Comparison of ENCODE assay signal across 21 mouse cellular contexts in genomic region chr3:150109561-150109960, GRCm38 (mm10).
DNase-seq lines count a peak whose midpoint lies in the region; ATAC-seq and TF ChIP-seq lines count a peak whose summit lies in the region.
"Had no signal": no experiment of that assay in that cellular context is flagged by ENCODE, and none has a peak within 500 bp of the region (broad histone marks: within the 10 kb centered on the region; RNA-seq: fewer than 3 reads in every experiment).

No protein-coding gene starts in this region.

- H3K36me3 ChIP-seq in hindbrain, postnatal 0 days (ENCODE audit: insufficient read depth, low read length) = no peaks in the 10 kb centered on the region
- no peaks in the 10 kb centered on the region for H3K36me3 ChIP-seq in hindbrain, embryonic 14.5 days (replicated peaks; ENCODE audit: control insufficient read depth, insufficient read depth)
- H3K36me3 ChIP-seq in midbrain, postnatal 0 days (ENCODE audit: insufficient read depth, low read length) = no peaks in the 10 kb centered on the region
- no peaks in the 10 kb centered on the region for H3K36me3 ChIP-seq in midbrain, embryonic 15.5 days (replicated peaks)
- H3K36me3 ChIP-seq: forebrain, embryonic 15.5 days; G1E; heart, embryonic 12.5 days; hindbrain, embryonic 10.5 days; hindbrain, embryonic 15.5 days had no signal

- H3K4me3 ChIP-seq in cerebellum, adult 2 months (replicated peaks; ENCODE audit: insufficient read depth, low read depth, low read length) = no peak overlapping the region
- no peak overlapping the region for H3K4me3 ChIP-seq in hindbrain, postnatal 0 days (ENCODE audit: low read length)
- H3K4me3 ChIP-seq in hindbrain, embryonic 14.5 days (replicated peaks; ENCODE audit: low read length) = no peak overlapping the region
- H3K4me3 ChIP-seq in midbrain, postnatal 0 days (ENCODE audit: low read depth, low read length) = no peak overlapping the region
- no peak overlapping the region for H3K4me3 ChIP-seq in midbrain, embryonic 15.5 days
- H3K4me3 ChIP-seq: forebrain, embryonic 15.5 days; heart, adult 2 months; heart, embryonic 12.5 days; hindbrain, embryonic 10.5 days; hindbrain, embryonic 15.5 days had no signal

- H3K4me1 ChIP-seq in cerebellum, adult 2 months (ENCODE audit: control insufficient read depth, insufficient read depth, low read length) = no peaks in the 10 kb centered on the region
- H3K4me1 ChIP-seq in hindbrain, postnatal 0 days (ENCODE audit: insufficient read depth, low read length) = no peaks in the 10 kb centered on the region
- H3K4me1 ChIP-seq in hindbrain, embryonic 14.5 days (replicated peaks; ENCODE audit: control insufficient read depth, insufficient read depth, low read length) = no peaks in the 10 kb centered on the region
- no peaks in the 10 kb centered on the region for H3K4me1 ChIP-seq in midbrain, postnatal 0 days (ENCODE audit: insufficient read depth, low read length)
- H3K4me1 ChIP-seq in midbrain, embryonic 15.5 days = no peaks in the 10 kb centered on the region
- H3K4me1 ChIP-seq: forebrain, embryonic 15.5 days; heart, embryonic 12.5 days; hindbrain, embryonic 10.5 days; hindbrain, embryonic 15.5 days had no signal

- 30% methylated on average over 5 of the region's 5 CpGs for WGBS in cerebellum, adult 2 months
- 43% methylated on average over 5 of the region's 5 CpGs for WGBS in hindbrain, postnatal 0 days
- WGBS in hindbrain, embryonic 14.5 days = 58% methylated on average over 5 of the region's 5 CpGs
- WGBS in midbrain, postnatal 0 days = 56% methylated on average over 5 of the region's 5 CpGs
- WGBS in midbrain, embryonic 15.5 days = 58% methylated on average over 5 of the region's 5 CpGs

- TF ChIP-seq POLR2A in cerebellum, adult 2 months (IDR thresholded peaks at IDR 0.05; ENCODE audit: borderline replicate concordance, insufficient read depth, low read length) = no peak

- H3K27me3 ChIP-seq in cerebellum, adult 2 months (ENCODE audit: control insufficient read depth, insufficient read depth, low read length) = no peaks in the 10 kb centered on the region
- H3K27me3 ChIP-seq in hindbrain, postnatal 0 days (ENCODE audit: insufficient read depth, low read length) = no peaks in the 10 kb centered on the region
- H3K27me3 ChIP-seq in hindbrain, embryonic 14.5 days (ENCODE audit: control insufficient read depth, insufficient read depth, low read length) = no peaks in the 10 kb centered on the region
- H3K27me3 ChIP-seq in midbrain, postnatal 0 days (ENCODE audit: insufficient read depth, low read length) = no peaks in the 10 kb centered on the region
- H3K27me3 ChIP-seq in midbrain, embryonic 15.5 days (replicated peaks) = no peaks in the 10 kb centered on the region
- H3K27me3 ChIP-seq: forebrain, embryonic 15.5 days; heart, embryonic 12.5 days; hindbrain, embryonic 15.5 days had no signal

- no peak overlapping the region for H3K9ac ChIP-seq in hindbrain, postnatal 0 days (replicated peaks; ENCODE audit: low read length)
- no peak overlapping the region for H3K9ac ChIP-seq in hindbrain, embryonic 14.5 days
- no peak overlapping the region for H3K9ac ChIP-seq in midbrain, postnatal 0 days (replicated peaks; ENCODE audit: low read length, poor library complexity, severe bottlenecking)
- H3K9ac ChIP-seq in midbrain, embryonic 15.5 days = no peak overlapping the region
- H3K9ac ChIP-seq: forebrain, embryonic 15.5 days; heart, embryonic 12.5 days; hindbrain, embryonic 15.5 days had no signal

- no peak for TF ChIP-seq CTCF in cerebellum, adult 2 months (IDR thresholded peaks at IDR 0.05; ENCODE audit: borderline replicate concordance, insufficient read depth, low read depth, low read length)
- TF ChIP-seq CTCF in hindbrain, postnatal 0 days (IDR thresholded peaks at IDR 0.05; ENCODE audit: low read depth) = no peak
- no peak for TF ChIP-seq CTCF in midbrain, postnatal 0 days (IDR thresholded peaks at IDR 0.05)

- no peaks in the 10 kb centered on the region for H3K9me3 ChIP-seq in hindbrain, postnatal 0 days (ENCODE audit: low read length)
- H3K9me3 ChIP-seq in hindbrain, embryonic 14.5 days (ENCODE audit: control insufficient read depth, low read length) = no peaks in the 10 kb centered on the region
- no peaks in the 10 kb centered on the region for H3K9me3 ChIP-seq in midbrain, postnatal 0 days (ENCODE audit: low read length)
- H3K9me3 ChIP-seq in midbrain, embryonic 15.5 days = no peaks in the 10 kb centered on the region
- H3K9me3 ChIP-seq: forebrain, embryonic 15.5 days; heart, embryonic 12.5 days; hindbrain, embryonic 10.5 days had no signal

- no peak overlapping the region for H3K27ac ChIP-seq in cerebellum, adult 2 months (ENCODE audit: insufficient read depth, low read length)
- no peak overlapping the region for H3K27ac ChIP-seq in hindbrain, postnatal 0 days
- no peak overlapping the region for H3K27ac ChIP-seq in hindbrain, embryonic 14.5 days
- no peak overlapping the region for H3K27ac ChIP-seq in midbrain, postnatal 0 days (ENCODE audit: low read depth, low read length)
- no peak overlapping the region for H3K27ac ChIP-seq in midbrain, embryonic 15.5 days
- H3K27ac ChIP-seq: forebrain, embryonic 15.5 days; heart, adult 2 months; hindbrain, embryonic 10.5 days; hindbrain, embryonic 15.5 days had no signal

- H3K4me2 ChIP-seq in hindbrain, postnatal 0 days (ENCODE audit: low read depth, low read length) = no peak overlapping the region
- no peak overlapping the region for H3K4me2 ChIP-seq in hindbrain, embryonic 14.5 days (replicated peaks)
- H3K4me2 ChIP-seq in midbrain, postnatal 0 days (ENCODE audit: low read depth, low read length, poor library complexity, severe bottlenecking) = no peak overlapping the region
- H3K4me2 ChIP-seq in midbrain, embryonic 15.5 days = no peak overlapping the region
- H3K4me2 ChIP-seq: forebrain, embryonic 15.5 days; heart, embryonic 12.5 days; hindbrain, embryonic 15.5 days had no signal

- peak; percentile 29 to 41 for DNase-seq in cerebellum, postnatal 10 days
- no peak for DNase-seq in cerebellum, adult 2 months
- peak; percentile 35 for DNase-seq in hindbrain, postnatal 0 days (ENCODE audit: low spot score)
- no peak for DNase-seq in hindbrain, embryonic 14.5 days (ENCODE audit: low spot score)
- DNase-seq in midbrain, postnatal 0 days (ENCODE audit: low spot score) = peak; percentile 30
- no peak for DNase-seq in lung, postnatal 10 days
- DNase-seq: adrenal gland, adult 8-10 months; adrenal gland, postnatal 36 days; B cell, adult 2 months; cerebellum, adult 11-12 months; cerebellum, adult 9-11 months; gastrocnemius, postnatal 10 days; heart, adult 2 months had no signal

- ATAC-seq in hindbrain, postnatal 0 days = no peak
- no peak for ATAC-seq in hindbrain, embryonic 14.5 days (ENCODE audit: low FRiP score)
- no peak for ATAC-seq in midbrain, postnatal 0 days (ENCODE audit: low FRiP score)
- no peak for ATAC-seq in midbrain, embryonic 15.5 days (replicated peaks)
- ATAC-seq: CD4-positive, CD25-positive, alpha-beta regulatory T cell, adult 4 months; forebrain, embryonic 15.5 days; inflammation-experienced regulatory T-cells, adult 6 months had no signal

Comparison
In these comparisons a context has a peak if more than half of its experiments do, and no peak if none do; other contexts are left out.
1. DNase-seq: peak in cerebellum, postnatal 10 days (2 of 2), hindbrain, postnatal 0 days (single experiment) and midbrain, postnatal 0 days (single experiment); none in cerebellum, adult 2 months (0 of 2), hindbrain, embryonic 14.5 days (single experiment) and lung, postnatal 10 days (single experiment).